Mouse (Mus musculus): Measurements from ENCODE around the gene Sytl3. TPM values are rescaled to one million over a fixed set of nuclear protein-coding genes. Genes with fewer than 3 reads are reported as not detected.

Gene Sytl3
- under 1 TPM; 0.04 to 0.05 TPM for polyA plus RNA-seq (2012; fragmentation: generic; extraction: Trizol)

DNA sequence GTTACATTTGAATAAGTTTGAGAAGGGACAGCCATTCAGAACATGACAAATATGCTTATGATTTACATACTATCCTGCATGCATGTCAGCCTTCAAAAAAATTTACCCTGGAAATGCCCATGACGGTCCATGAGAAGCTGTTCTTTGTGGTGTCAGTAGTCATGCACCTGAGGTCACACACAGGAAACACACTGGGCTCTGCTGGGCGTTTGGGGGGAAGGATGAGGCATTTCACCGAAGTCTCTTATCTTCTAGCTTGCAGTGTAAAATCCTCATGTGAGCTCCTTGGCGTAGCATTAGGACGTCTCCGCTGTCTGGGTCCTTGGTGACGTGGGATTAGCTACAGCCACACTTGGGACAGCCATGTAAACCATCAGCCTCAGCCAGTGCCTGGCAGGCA lies at the start of gene Sytl3:
Gene Sytl3 (plus strand): TSS at position 293 of the 400 bp plus-strand sequence.

GRCm38 (mm10) chr17:6655567-6656281 lies 3.2 kb upstream of the Sytl3 start, which contains the start of gene Dynlt1f:
Dynlt1f (minus strand) TSS chr17:6655900.

DNA sequence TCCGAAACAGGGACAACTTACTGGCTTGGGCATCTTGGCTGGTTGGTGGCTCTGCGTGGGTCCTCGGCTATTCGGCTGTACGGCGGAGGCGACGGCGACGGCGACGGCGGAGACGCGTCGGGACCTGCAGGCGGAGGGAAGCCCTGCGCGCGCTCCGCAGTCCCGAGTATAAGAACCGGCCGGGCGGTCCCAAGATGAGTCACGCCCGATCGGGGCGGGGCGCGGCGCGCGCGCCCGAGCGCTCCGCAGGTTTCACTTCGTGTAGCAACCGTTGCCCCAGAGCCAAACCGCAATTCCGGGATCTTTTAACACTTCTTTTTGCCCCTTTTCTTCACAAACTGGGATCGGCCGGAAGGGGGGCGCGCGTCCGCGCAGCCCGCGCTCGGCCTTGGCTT lies 123.7 kb downstream of the Sytl3 start, which contains the start of gene Ezr:
Gene Ezr (minus strand): TSS at position 174 of the 395 bp plus-strand sequence.

Other genes with a start within 250 kb of the Sytl3 start
- gene Dynlt1b, start 229.0 kb upstream of the Sytl3 start, polyA plus RNA-seq (2012; fragmentation: generic; extraction: Trizol), result 100 to 1,000 TPM; 141 to 390 TPM
- 10 to 100 TPM in 1 of 2 experiments, 1 to 10 TPM in 1; 1.9 to 22.2 TPM for gene Dynlt1c, start 57.4 kb upstream of the Sytl3 start, polyA plus RNA-seq (2012; fragmentation: generic; extraction: Trizol)
- gene Dynlt1f, start 3.2 kb upstream of the Sytl3 start, polyA plus RNA-seq (2012; fragmentation: generic; extraction: Trizol), result 100 to 1,000 TPM; 153 to 244 TPM
- gene Ezr, start 123.7 kb downstream of the Sytl3 start, polyA plus RNA-seq (2012; fragmentation: generic; extraction: Trizol), result under 1 TPM; 0.08 to 0.17 TPM